Mouse (Mus musculus): ENCODE measurements around the gene Cd9.
A peak's percentile ranks its signal among the peaks of the same experiment; 100 is the strongest.

The Cd9 gene

DNA sequence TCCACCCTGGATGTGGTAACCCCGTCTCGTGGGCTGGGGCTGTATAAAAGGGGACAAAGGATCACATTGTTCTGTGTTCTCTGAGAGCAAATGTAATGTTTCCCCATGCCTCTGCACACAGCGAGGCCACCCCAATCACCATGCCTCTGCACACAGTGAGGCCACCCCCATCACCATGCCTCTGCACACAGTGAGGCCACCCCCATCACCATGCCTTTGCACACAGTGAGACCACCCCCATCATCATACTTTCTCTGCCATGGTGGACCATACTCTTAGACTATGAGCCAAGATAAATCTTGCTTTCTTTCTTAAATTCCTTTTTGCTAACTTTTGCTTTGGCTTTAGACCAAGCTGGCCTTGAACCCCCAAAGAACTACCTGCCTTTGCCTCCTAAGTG lies 61.3 kb downstream of the Cd9 start:
- DNase-seq: no peak

DNA sequence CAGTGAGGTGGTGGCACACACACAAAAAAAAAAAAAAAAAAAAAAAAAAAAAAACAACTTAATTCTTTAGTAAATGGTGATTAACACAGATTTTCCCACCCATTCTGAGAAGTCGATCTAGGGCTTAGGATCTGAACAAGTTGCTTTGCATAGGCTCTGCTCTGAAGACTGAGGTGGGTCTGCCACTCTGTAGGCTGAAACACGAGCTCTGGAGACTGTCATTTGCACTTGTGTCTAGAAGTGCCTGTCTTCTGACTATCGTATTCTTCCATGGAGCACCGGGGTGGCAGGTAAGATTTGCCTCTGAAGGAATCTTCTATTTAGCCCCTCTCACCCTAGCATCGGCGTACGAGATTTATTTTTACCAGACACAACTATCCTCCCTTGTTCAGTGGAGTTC lies 62.1 kb downstream of the Cd9 start:
- DNase-seq: no peak

GRCm38 (mm10) chr6:125430982-125431381 lies 63.6 kb downstream of the Cd9 start:
- no peak for DNase-seq

- DNase-seq: no peak
Measured at GRCm38 (mm10) chr6:125430358-125430958, 64.1 kb downstream of the Cd9 start.

GRCm38 (mm10) chr6:125429741-125430140 lies 64.8 kb downstream of the Cd9 start:
- DNase-seq: peak; percentile 58 to 76

- DNase-seq: peak; percentile 87 to 89
Measured at GRCm38 (mm10) chr6:125426383-125427360, 67.9 kb downstream of the Cd9 start.

- no peak for DNase-seq
Measured at GRCm38 (mm10) chr6:125425205-125426090, 69.1 kb downstream of the Cd9 start.

DNA sequence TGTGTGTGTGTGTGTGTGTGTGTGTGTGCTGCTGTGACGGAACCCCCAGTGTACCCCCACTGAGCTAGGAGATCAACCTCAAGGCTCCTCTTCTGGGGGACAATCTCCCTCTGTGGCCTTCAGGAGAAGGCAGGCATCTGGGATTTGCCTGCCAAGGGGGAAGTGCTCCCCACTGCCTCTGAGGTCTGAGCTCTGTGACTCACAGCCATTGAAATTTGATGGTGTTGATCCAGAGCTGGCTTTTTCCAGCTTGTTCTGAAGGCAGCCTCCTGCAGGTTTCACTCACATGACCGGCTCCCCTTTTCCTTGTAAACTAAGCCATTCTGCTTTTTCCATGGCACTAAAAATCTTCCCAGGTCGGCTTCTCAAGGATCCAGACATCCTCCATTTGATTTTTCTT lies 70.4 kb downstream of the Cd9 start:
- DNase-seq: no peak

- DNase-seq: no peak
Measured at GRCm38 (mm10) chr6:125423507-125423906, 71.1 kb downstream of the Cd9 start.

- no peak for DNase-seq
Measured at GRCm38 (mm10) chr6:125423099-125423498, 71.5 kb downstream of the Cd9 start.

DNA sequence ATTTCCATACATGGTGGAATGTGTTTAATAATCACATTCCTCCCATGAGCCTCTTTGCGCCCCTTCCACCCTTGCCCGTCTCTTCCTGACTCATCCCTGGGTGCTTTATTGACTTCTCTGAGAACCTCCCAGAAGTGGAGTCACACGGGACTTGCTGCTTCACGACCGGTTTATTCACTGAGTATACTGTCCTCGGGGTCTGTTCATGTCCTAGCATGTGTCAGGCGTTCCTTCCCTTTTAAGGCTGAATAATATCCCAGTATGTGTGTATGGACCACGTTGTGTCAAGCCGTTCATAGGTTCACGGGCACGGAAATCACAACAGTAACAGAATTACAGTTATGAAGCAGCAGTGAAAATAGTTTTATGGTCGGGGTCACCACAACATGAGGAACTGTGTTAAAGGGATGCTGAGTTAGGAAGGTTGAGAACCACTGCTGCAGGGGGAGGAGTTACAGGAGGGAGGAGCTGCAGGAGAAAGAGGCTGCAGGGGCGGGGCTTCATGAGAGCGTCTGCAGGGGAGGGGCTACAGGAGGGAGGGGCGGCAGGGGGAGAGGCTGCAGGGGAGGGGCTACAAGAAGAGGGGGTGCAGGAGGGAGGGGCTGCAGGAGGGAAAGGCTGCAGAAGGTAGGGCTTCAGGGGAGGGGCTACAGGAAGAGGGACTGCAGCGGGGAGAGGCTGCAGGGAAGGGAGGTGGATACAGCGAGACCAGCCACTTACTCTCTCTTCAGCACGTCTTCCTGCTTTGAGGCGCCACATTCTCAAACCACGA lies 72.4 kb downstream of the Cd9 start:
- DNase-seq: peak; percentile 81 to 84

DNA sequence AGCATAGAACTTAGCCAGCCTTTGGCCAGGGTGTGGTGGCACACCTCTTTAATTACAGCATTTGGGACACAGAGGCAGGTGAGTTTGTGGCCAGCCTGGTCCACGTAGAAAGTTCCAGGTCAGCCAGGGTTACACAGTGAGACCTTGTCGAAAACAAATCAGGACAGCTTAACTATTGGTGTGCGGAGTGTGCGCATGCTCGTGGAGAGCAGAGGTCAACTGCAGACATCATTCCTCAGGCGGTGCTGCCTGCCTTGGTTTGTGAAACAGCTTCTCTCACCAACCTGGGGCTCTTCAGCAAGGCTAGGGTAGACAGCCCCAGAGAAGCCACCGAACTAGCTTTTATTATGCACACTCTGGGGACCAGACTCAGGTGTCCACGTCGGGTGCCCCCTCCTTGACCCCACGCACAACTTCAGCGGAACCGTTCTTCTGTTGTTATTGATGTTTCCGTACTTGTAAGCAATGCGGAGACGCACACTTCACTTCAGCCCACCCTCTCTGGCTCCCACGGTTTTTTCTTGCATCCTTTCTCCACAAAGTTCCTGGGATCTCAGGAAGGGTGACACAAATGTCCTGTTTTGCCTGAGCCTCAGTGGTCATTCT lies 74.0 kb downstream of the Cd9 start:
- no peak for DNase-seq

GRCm38 (mm10) chr6:125418744-125419143 lies 75.8 kb downstream of the Cd9 start:
- DNase-seq: peak; percentile 76 to 84

- peak; percentile 54 to 76 for DNase-seq
Measured at GRCm38 (mm10) chr6:125413326-125413725, 81.3 kb downstream of the Cd9 start.

DNA sequence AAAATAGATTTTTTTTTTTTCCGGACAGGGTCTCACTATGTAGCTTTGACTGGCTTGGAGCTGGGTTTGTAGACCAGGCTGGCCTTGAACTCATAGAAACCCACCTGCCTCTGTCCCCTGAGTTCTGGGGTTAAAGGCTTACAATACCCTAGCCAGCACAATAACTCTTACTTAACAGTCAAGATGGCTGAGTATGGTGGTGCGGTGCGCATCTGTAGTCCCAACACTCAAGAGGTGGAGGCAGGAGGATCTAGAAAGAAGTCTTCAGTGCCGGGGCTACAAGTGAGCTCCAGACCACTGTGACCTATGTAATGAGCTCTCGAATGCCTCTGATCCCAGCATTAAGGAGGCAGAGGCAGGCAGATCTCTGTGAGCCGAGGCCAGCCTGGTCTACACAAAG lies 82.9 kb downstream of the Cd9 start:
- no peak for DNase-seq

GRCm38 (mm10) chr6:125410995-125411547 lies 83.5 kb downstream of the Cd9 start:
- peak; percentile 67 to 78 for DNase-seq

DNA sequence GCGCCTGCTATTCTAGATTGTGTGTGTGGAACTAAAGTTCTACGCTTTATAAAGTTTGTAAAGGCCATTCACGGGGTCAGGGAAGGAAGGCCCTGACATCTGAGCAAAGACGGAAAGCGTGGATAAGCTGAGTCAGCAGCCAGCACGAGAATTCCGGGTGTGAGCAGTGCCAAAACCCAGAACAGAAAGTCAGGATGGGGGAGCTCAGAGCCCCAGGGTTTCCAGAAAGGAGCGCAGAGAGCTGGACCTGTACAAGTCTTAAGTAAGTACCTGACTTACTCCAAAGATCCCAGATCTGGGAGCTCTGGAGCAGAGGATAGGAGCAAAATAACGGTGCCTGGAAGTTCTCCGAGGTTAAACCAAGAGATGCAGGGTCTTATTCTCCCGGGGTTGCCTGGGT lies 84.0 kb downstream of the Cd9 start:
- DNase-seq: no peak
